In genomic region chr17:28107275-28107674, GRCm38 (mm10) we compare ENCODE assay signal across 16 mouse cellular contexts. TPM values are rescaled to one million over a fixed set of nuclear protein-coding genes. Genes with fewer than 3 reads are reported as not detected.
DNase-seq lines count a peak whose midpoint lies in the region; ATAC-seq and TF ChIP-seq lines count a peak whose summit lies in the region.
"Had no signal": no experiment of that assay in that cellular context is flagged by ENCODE, and none has a peak within 500 bp of the region (broad histone marks: within the 10 kb centered on the region; RNA-seq: fewer than 3 reads in every experiment).

No protein-coding gene starts in this region.

- no peak for TF ChIP-seq CTCF in forebrain, postnatal 0 days (IDR thresholded peaks at IDR 0.05; ENCODE audit: low read depth)

- 14% methylated on average over 14 of the region's 14 CpGs for WGBS in forebrain, embryonic 10.5 days
- WGBS in forebrain, postnatal 0 days: 11% methylated on average over 14 of the region's 14 CpGs
- WGBS in kidney, embryonic 16.5 days: 13% methylated on average over 14 of the region's 14 CpGs

- peaks cover 43% of the 10 kb centered on the region for H3K4me1 ChIP-seq in forebrain, embryonic 10.5 days
- H3K4me1 ChIP-seq in forebrain, postnatal 0 days (ENCODE audit: insufficient read depth): no peaks in the 10 kb centered on the region
- H3K4me1 ChIP-seq in kidney, embryonic 16.5 days (ENCODE audit: insufficient read depth, low read length): peaks cover 25% of the 10 kb centered on the region

- no peak for ATAC-seq in forebrain, postnatal 0 days
- ATAC-seq in kidney, embryonic 16.5 days (ENCODE audit: low FRiP score, low TSS enrichment): no peak

- H3K9me3 ChIP-seq in forebrain, embryonic 10.5 days: peaks cover 7% of the 10 kb centered on the region
- no peaks in the 10 kb centered on the region for H3K9me3 ChIP-seq in forebrain, postnatal 0 days (ENCODE audit: low read length)
- H3K9me3 ChIP-seq in kidney, embryonic 16.5 days (ENCODE audit: low read length): no peaks in the 10 kb centered on the region
- H3K9me3 ChIP-seq: embryonic facial prominence, embryonic 13.5 days; heart, embryonic 12.5 days had no signal

- peak; percentile 67 for DNase-seq in forebrain, embryonic 10.5 days (ENCODE audit: extremely low spot score, low spot score)
- no peak for DNase-seq in forebrain, postnatal 0 days
- DNase-seq in kidney, adult 9 months: no peak
- peak; percentile 65 for DNase-seq in embryo, embryonic 9.5 days (ENCODE audit: extremely low spot score)
- DNase-seq in mesoderm, embryonic 11.5 days (ENCODE audit: low read depth, low spot score): peak; percentile 50
- DNase-seq in gastrocnemius, postnatal 10 days: no peak
- no peak for DNase-seq in layer of hippocampus, adult 9-10 months (ENCODE audit: low spot score)
- DNase-seq: adrenal gland, postnatal 25 days; cerebellum, postnatal 10 days; gastrocnemius, postnatal 25 days; heart, postnatal 4 days; kidney, postnatal 10 days; lung, postnatal 14 days had no signal

- H3K9ac ChIP-seq in forebrain, postnatal 0 days: no peak overlapping the region
- H3K9ac ChIP-seq in kidney, embryonic 16.5 days (replicated peaks; ENCODE audit: low read length): 0 out of 2 replicates have a peak overlapping the region, but pooled peaks have one; percentile 22
- H3K9ac ChIP-seq: embryonic facial prominence, embryonic 13.5 days; heart, embryonic 12.5 days had no signal

- H3K4me2 ChIP-seq in forebrain, postnatal 0 days (ENCODE audit: low read depth): no peak overlapping the region
- 0 out of 2 replicates have a peak overlapping the region, but pooled peaks have one; percentile 4 for H3K4me2 ChIP-seq in kidney, embryonic 16.5 days (replicated peaks; ENCODE audit: low read depth, low read length)
- H3K4me2 ChIP-seq: embryonic facial prominence, embryonic 13.5 days; heart, embryonic 12.5 days had no signal

- H3K27me3 ChIP-seq in forebrain, embryonic 10.5 days (ENCODE audit: poor library complexity, severe bottlenecking): 0 out of 2 replicates have a peak, but pooled peaks cover 7% of the 10 kb centered on the region
- H3K27me3 ChIP-seq in forebrain, postnatal 0 days (ENCODE audit: insufficient read depth, low read length): no peaks in the 10 kb centered on the region
- no peaks in the 10 kb centered on the region for H3K27me3 ChIP-seq in kidney, embryonic 16.5 days (ENCODE audit: insufficient read depth, low read length)
- H3K27me3 ChIP-seq: embryonic facial prominence, embryonic 13.5 days; heart, embryonic 12.5 days had no signal

- 0 out of 2 replicates have a peak, but pooled peaks cover 3% of the 10 kb centered on the region for H3K36me3 ChIP-seq in forebrain, embryonic 10.5 days (replicated peaks)
- no peaks in the 10 kb centered on the region for H3K36me3 ChIP-seq in forebrain, postnatal 0 days (ENCODE audit: insufficient read depth)
- H3K36me3 ChIP-seq in kidney, embryonic 16.5 days (ENCODE audit: insufficient read depth, low read length): no peaks in the 10 kb centered on the region
- H3K36me3 ChIP-seq: embryonic facial prominence, embryonic 13.5 days; heart, embryonic 12.5 days had no signal

- peak overlapping the region; percentile 83 for H3K27ac ChIP-seq in forebrain, embryonic 10.5 days
- no peak overlapping the region for H3K27ac ChIP-seq in forebrain, postnatal 0 days (ENCODE audit: low read depth, low read length)
- H3K27ac ChIP-seq in kidney, embryonic 16.5 days (ENCODE audit: low read length): peak overlapping the region; percentile 29
- H3K27ac ChIP-seq: embryonic facial prominence, embryonic 13.5 days had no signal

- H3K4me3 ChIP-seq in forebrain, embryonic 10.5 days: peak overlapping the region; percentile 16
- H3K4me3 ChIP-seq in forebrain, postnatal 0 days (ENCODE audit: low read depth, low read length): no peak overlapping the region
- no peak overlapping the region for H3K4me3 ChIP-seq in kidney, embryonic 16.5 days (ENCODE audit: low read length)
- H3K4me3 ChIP-seq: embryonic facial prominence, embryonic 13.5 days; heart, embryonic 12.5 days had no signal

RNA-seq across cellular contexts. Expression of gene Tcp11, which starts 26.8 kb away (rescaled TPM):
- 0.68 and 0.85 TPM in 2 replicates for polyA plus RNA-seq in forebrain, embryonic 10.5 days (2016; fragmentation: Nextera tagmentation; extraction: Ambion mirVana)
- total RNA-seq in forebrain, postnatal 0 days (2014; rRNA removed): 4.3 and 7.2 TPM in 2 replicates
- 1.7 and 2.9 TPM in 2 replicates for polyA plus RNA-seq in forebrain, postnatal 0 days (2015; fragmentation: Nextera tagmentation; extraction: Ambion mirVana)
- polyA plus RNA-seq in kidney, embryonic 16.5 days (2015; fragmentation: Nextera tagmentation; extraction: Ambion mirVana): 6.4 and 7.6 TPM in 2 replicates
- not detected for total RNA-seq in gastrocnemius, postnatal 10 days (2021)
- total RNA-seq: adrenal gland, postnatal 25 days; gastrocnemius, postnatal 25 days had no signal

RNA-seq across cellular contexts. Expression of gene Scube3, which starts 34.7 kb away (rescaled TPM):
- 11.5 and 13.9 TPM in 2 replicates for polyA plus RNA-seq in forebrain, embryonic 10.5 days (2016; fragmentation: Nextera tagmentation; extraction: Ambion mirVana)
- total RNA-seq in forebrain, postnatal 0 days (2014; rRNA removed): 16.3 and 16.7 TPM in 2 replicates
- 3.1 and 3.2 TPM in 2 replicates for polyA plus RNA-seq in forebrain, postnatal 0 days (2015; fragmentation: Nextera tagmentation; extraction: Ambion mirVana)
- polyA plus RNA-seq in kidney, embryonic 16.5 days (2015; fragmentation: Nextera tagmentation; extraction: Ambion mirVana): 18.6 and 19.9 TPM in 2 replicates
- total RNA-seq in gastrocnemius, postnatal 10 days (2021): under 1 TPM; 0.56 to 0.63 TPM

Comparison
In these comparisons a context has a peak if more than half of its experiments do, and no peak if none do; other contexts are left out.
1. DNase-seq: peak in forebrain, embryonic 10.5 days (single experiment), embryo, embryonic 9.5 days (single experiment) and mesoderm, embryonic 11.5 days (single experiment); none in forebrain, postnatal 0 days (single experiment), kidney, adult 9 months (single experiment), gastrocnemius, postnatal 10 days (single experiment) and layer of hippocampus, adult 9-10 months (single experiment).